Mouse (Mus musculus): ENCODE data around the gene Sh3bp1.
"Not testable (repeated sequence)": the region's sequence is repeated elsewhere in the genome, so short reads cannot be mapped to it uniquely, and the experiment has no call there.

- TF ChIP-seq ZC3H11A (IDR thresholded peaks at IDR 0.05; ENCODE audit: borderline replicate concordance, low read depth, low read length); CHD2 (IDR thresholded peaks at IDR 0.05; ENCODE audit: low read depth, low read length); MAFK (IDR thresholded peaks at IDR 0.05; ENCODE audit: insufficient read depth, low read depth, low read length); ZNF384 (IDR thresholded peaks at IDR 0.05; ENCODE audit: low read depth, low read length): not testable (repeated sequence)
Observed at GRCm38 (mm10) chr15:78878792-78879516, 20.6 kb upstream of the Sh3bp1 start.

All from ES-E14 (cell line).